Mouse (Mus musculus): ENCODE measurements around the gene Gulp1. TPM values are rescaled to one million over a fixed set of nuclear protein-coding genes. Genes with fewer than 3 reads are reported as not detected.
A peak's percentile ranks its signal among the peaks of the same experiment; 100 is the strongest.

Gene Gulp1
- total RNA-seq (2014; rRNA removed) (0.46 and 0.74 TPM in 2 replicates), polyA plus RNA-seq (2012; rRNA removed) (0.06 and 0.42 TPM in 2 replicates)

DNA sequence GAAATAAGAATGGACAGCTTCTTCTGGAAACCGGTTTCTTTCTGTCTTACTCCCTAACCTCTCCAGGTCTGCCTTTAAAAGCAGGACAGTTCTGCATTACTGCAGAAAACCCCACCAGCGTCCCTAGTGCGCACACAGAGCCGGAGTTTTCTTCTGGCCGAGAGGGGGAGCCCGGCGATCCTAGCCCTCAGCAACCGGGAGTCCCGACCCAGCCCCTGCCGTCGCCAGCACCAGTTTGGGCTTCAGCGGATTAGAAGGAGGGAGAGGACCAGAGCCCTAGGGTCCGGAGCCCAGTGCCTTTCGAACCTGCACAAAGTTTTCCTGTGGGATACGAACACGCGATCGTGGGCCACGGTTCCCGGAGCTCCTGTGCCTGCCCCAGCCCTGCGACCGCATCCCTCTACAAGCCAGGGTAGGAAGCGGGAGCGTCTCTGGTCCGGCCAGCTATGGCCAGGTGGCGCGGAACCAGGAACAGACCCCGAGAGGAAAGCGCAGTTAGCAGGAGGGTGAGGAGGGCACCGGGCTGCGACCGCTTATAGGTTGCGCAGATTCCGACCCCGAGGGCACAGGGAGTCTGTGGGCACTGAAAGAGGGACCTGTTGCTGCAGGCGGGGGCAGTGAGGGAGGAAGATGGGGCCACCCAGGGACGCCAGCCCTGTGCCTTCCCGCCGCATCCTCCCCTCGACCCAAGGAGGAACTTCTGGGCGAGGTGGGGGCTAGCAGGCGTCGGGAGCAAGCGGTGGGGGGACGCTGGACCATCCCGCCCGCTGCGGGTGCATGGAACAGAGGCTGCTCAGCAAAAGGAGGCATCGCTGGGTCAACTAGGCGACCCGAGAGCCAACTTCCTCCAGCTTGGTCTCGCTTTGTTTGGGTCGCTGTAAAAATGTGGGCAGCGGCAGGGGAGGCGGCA lies at the start of gene Gulp1:
Gulp1 (plus strand) TSS at position 51 of the 910 bp plus-strand sequence.
- 1% methylated on average over 55 of the region's 55 CpGs for WGBS
- Histone ChIP-seq H3K4me3 (ENCODE audit: insufficient read depth, low read depth, low read length) (peak within 1 kb of the TSS; percentile 58), H3K27ac (replicated peaks; ENCODE audit: insufficient read depth, low read depth, low read length) (peak within 1 kb of the TSS; percentile 30; the same call in 1 of the 2 replicates), H3K27me3 (ENCODE audit: control insufficient read depth, insufficient read depth, low read length) (peaks cover 9% of the 10 kb centered on the region), H3K4me1 (ENCODE audit: control insufficient read depth, insufficient read depth, low read length) (no peaks in the 10 kb centered on the region), H3K79me2 (ENCODE audit: control insufficient read depth, insufficient read depth, low read length) (no peaks in the 10 kb centered on the region), H3K9ac (ENCODE audit: low read depth, low read length) (peak within 1 kb of the TSS; percentile 68), H3K36me3 (ENCODE audit: control insufficient read depth, insufficient read depth, low read length) (no peaks in the 10 kb centered on the region)
- peak; percentile 38 for TF ChIP-seq CTCF (IDR thresholded peaks at IDR 0.05; ENCODE audit: low read depth, low read length)
- TF ChIP-seq POLR2A (IDR thresholded peaks at IDR 0.05; ENCODE audit: extremely low read depth, insufficient read depth, low read length), result no peak
- DNase-seq (ENCODE audit: extremely low read depth, low read depth, low spot score), result peak; percentile 3

- Histone ChIP-seq H3K36me3 (ENCODE audit: control insufficient read depth, insufficient read depth, low read length) (no peaks in the 10 kb centered on the region), H3K9ac (ENCODE audit: low read depth, low read length) (no peak overlapping the region), H3K4me1 (ENCODE audit: control insufficient read depth, insufficient read depth, low read length) (no peaks in the 10 kb centered on the region), H3K27ac (replicated peaks; ENCODE audit: insufficient read depth, low read depth, low read length) (no peak overlapping the region), H3K79me2 (ENCODE audit: control insufficient read depth, insufficient read depth, low read length) (no peaks in the 10 kb centered on the region), H3K27me3 (ENCODE audit: control insufficient read depth, insufficient read depth, low read length) (peaks cover 9% of the 10 kb centered on the region), H3K4me3 (ENCODE audit: insufficient read depth, low read depth, low read length) (no peak overlapping the region)
- DNase-seq (ENCODE audit: extremely low read depth, low read depth, low spot score), result no peak
- TF ChIP-seq CTCF (IDR thresholded peaks at IDR 0.05; ENCODE audit: low read depth, low read length) (no peak), POLR2A (IDR thresholded peaks at IDR 0.05; ENCODE audit: extremely low read depth, insufficient read depth, low read length) (no peak)
- WGBS, result 65% methylated on average over 6 of the region's 6 CpGs
These were observed 1.1 kb upstream of the Gulp1 start for GRCm38 (mm10) chr1:44550261-44550660.

DNA sequence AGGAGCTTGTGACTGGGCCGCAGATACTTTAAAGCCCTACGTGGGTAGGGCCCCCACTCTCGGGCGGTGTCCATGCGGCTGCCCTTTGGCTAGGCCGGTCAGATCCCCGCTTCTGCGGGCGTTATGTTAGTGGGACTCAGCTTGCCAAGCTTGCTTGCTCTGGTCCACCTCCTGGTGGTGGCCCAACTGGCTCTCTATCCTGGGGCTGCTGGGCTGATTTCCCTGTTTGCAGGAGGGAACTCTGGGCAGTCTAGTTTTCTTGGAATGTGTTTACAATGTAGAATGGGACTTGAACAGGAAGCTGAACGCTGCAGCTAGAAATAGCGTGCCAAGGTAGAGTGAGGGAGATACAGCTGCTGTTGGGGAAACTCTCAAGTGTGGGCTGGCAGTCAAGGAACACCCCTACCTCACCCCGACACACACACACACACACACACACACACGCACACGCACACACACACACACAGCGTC lies 1.1 kb downstream of the Gulp1 start:
- 20% methylated on average over 15 of the region's 15 CpGs for WGBS
- Histone ChIP-seq H3K36me3 (ENCODE audit: control insufficient read depth, insufficient read depth, low read length) (no peaks in the 10 kb centered on the region), H3K4me1 (ENCODE audit: control insufficient read depth, insufficient read depth, low read length) (no peaks in the 10 kb centered on the region), H3K27ac (replicated peaks; ENCODE audit: insufficient read depth, low read depth, low read length) (peak overlapping the region; percentile 30; the same call in 1 of the 2 replicates), H3K27me3 (ENCODE audit: control insufficient read depth, insufficient read depth, low read length) (peaks cover 9% of the 10 kb centered on the region), H3K79me2 (ENCODE audit: control insufficient read depth, insufficient read depth, low read length) (no peaks in the 10 kb centered on the region), H3K4me3 (ENCODE audit: insufficient read depth, low read depth, low read length) (peak overlapping the region; percentile 58), H3K9ac (ENCODE audit: low read depth, low read length) (peak overlapping the region; percentile 68)
- TF ChIP-seq POLR2A (IDR thresholded peaks at IDR 0.05; ENCODE audit: extremely low read depth, insufficient read depth, low read length), result no peak
- peak; percentile 20; the same call in 1 of the 2 replicates for TF ChIP-seq CTCF (IDR thresholded peaks at IDR 0.05; ENCODE audit: low read depth, low read length)
- peak; percentile 12 for DNase-seq (ENCODE audit: extremely low read depth, low read depth, low spot score)

GRCm38 (mm10) chr1:44553166-44553898 lies 2.0 kb downstream of the Gulp1 start:
- no peak for TF ChIP-seq CTCF (IDR thresholded peaks at IDR 0.05; ENCODE audit: low read depth, low read length)
- TF ChIP-seq POLR2A (IDR thresholded peaks at IDR 0.05; ENCODE audit: extremely low read depth, insufficient read depth, low read length), result no peak
- no peak overlapping the region for H3K27ac ChIP-seq (replicated peaks; ENCODE audit: insufficient read depth, low read depth, low read length)
- H3K36me3 ChIP-seq (ENCODE audit: control insufficient read depth, insufficient read depth, low read length), result no peaks in the 10 kb centered on the region
- no peaks in the 10 kb centered on the region for H3K79me2 ChIP-seq (ENCODE audit: control insufficient read depth, insufficient read depth, low read length)
- H3K4me3 ChIP-seq (ENCODE audit: insufficient read depth, low read depth, low read length), result no peak overlapping the region
- no peaks in the 10 kb centered on the region for H3K4me1 ChIP-seq (ENCODE audit: control insufficient read depth, insufficient read depth, low read length)
- DNase-seq (ENCODE audit: extremely low read depth, low read depth, low spot score), result no peak
- 78% methylated on average over 6 of the region's 6 CpGs for WGBS
- peaks cover 9% of the 10 kb centered on the region for H3K27me3 ChIP-seq (ENCODE audit: control insufficient read depth, insufficient read depth, low read length)
- H3K9ac ChIP-seq (ENCODE audit: low read depth, low read length), result no peak overlapping the region

GRCm38 (mm10) chr1:44567431-44567830 lies 16.1 kb downstream of the Gulp1 start:
- 86% methylated on average over 4 of the region's 4 CpGs for WGBS
- Histone ChIP-seq H3K4me1 (ENCODE audit: control insufficient read depth, insufficient read depth, low read length) (no peaks in the 10 kb centered on the region), H3K9ac (ENCODE audit: low read depth, low read length) (no peak overlapping the region), H3K27me3 (ENCODE audit: control insufficient read depth, insufficient read depth, low read length) (no peaks in the 10 kb centered on the region), H3K4me3 (ENCODE audit: insufficient read depth, low read depth, low read length) (no peak overlapping the region), H3K79me2 (ENCODE audit: control insufficient read depth, insufficient read depth, low read length) (no peaks in the 10 kb centered on the region), H3K27ac (replicated peaks; ENCODE audit: insufficient read depth, low read depth, low read length) (no peak overlapping the region), H3K36me3 (ENCODE audit: control insufficient read depth, insufficient read depth, low read length) (no peaks in the 10 kb centered on the region)
- no peak for TF ChIP-seq POLR2A (IDR thresholded peaks at IDR 0.05; ENCODE audit: extremely low read depth, insufficient read depth, low read length)
- no peak for TF ChIP-seq CTCF (IDR thresholded peaks at IDR 0.05; ENCODE audit: low read depth, low read length)
- no peak for DNase-seq (ENCODE audit: extremely low read depth, low read depth, low spot score)

Measured in liver, adult 2 months (tissue).